Mouse (Mus musculus) cerebellum, adult 2 months (tissue): ENCODE measurements around the gene Nrbf2.

Experiments used
- CTCF ChIP-seq: fragments of 200-500 bp; IDR thresholded peaks from 2 replicates; pipeline ENCODE4 v1.5.1; 2011; ENCODE audit warnings: low read depth, mild to moderate bottlenecking, control low read depth, low read length, moderate library complexity, borderline replicate concordance; ENCODE audit not compliant: insufficient read depth
- POLR2A ChIP-seq: fragments of 200-500 bp; IDR thresholded peaks from 2 replicates; pipeline ENCODE4 v1.6.1; 2011; ENCODE audit warnings: low read length, control low read depth, borderline replicate concordance; ENCODE audit not compliant: insufficient read depth

DNA sequence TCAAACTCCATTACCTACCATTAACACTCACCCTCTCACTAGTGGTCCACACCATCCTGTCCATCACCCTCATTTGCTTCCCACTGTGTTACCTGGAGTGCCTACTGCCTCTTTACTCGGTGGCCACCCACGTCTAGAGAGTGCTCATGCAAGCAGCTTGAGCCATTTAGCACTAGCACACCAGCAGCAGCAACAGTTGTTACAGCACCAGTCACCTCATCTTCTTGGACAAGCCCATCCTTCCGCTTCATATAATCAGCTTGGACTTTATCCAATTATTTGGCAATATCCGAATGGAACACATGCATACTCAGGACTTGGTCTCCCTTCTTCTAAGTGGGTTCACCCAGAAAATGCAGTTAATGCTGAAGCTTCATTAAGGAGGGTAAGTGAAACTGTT is 64.9 kb downstream of the Nrbf2 start:
- TF ChIP-seq CTCF: no peak
- TF ChIP-seq POLR2A: no peak
